ENCODE assay signal across 20 mouse cellular contexts in the genomic region with DNA sequence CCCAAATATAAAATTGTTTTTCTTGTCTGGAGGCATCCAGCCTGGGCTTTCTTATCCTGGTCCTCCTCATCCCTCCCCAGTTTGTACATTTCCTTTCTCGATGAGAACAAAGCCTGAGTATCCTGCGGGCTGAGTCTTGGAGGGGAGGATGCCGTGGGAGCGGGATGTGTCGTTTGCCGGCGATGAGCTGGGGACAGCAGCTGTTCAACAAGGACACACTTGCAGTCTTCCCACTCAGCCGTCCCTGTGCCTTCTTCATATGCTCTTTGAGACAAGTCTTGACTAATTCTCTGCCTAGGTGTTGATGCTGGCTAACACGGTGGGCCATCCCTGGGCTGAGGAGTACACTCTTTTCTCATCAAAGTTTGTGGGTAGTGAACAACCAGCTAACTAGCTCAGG. TPM values are rescaled to one million over a fixed set of nuclear protein-coding genes. Genes with fewer than 3 reads are reported as not detected.
DNase-seq lines count a peak whose midpoint lies in the region; ATAC-seq lines count a peak whose summit lies in the region.
"Had no signal": no experiment of that assay in that cellular context is flagged by ENCODE, and none has a peak within 500 bp of the region (broad histone marks: within the 10 kb centered on the region; RNA-seq: fewer than 3 reads in every experiment).

No protein-coding gene starts in this region.

- DNase-seq in forebrain, embryonic 10.5 days (ENCODE audit: extremely low spot score, low spot score): peak; percentile 9
- DNase-seq in forebrain, embryonic 14.5 days (ENCODE audit: low spot score): no peak
- DNase-seq in kidney, postnatal 10 days: peak; percentile 48
- no peak for DNase-seq in kidney, adult 8-10 months
- peak; percentile 60 to 68 for DNase-seq in right cerebral cortex, adult 2 months (ENCODE audit: low spot score in 2 of 2)
- DNase-seq in right cerebral cortex, postnatal 14 days: no peak
- DNase-seq in right cerebral cortex, postnatal 36 days (ENCODE audit: low spot score in 2 of 2): peak; percentile 44 to 67
- DNase-seq: adrenal gland, postnatal 14 days; cerebellum, adult 9-10 months; gastrocnemius, postnatal 10 days; heart, postnatal 10 days; layer of hippocampus, postnatal 36 days; spleen, adult 18-20 months; thymus, postnatal 4 days had no signal

- no peaks in the 10 kb centered on the region for H3K4me1 ChIP-seq in forebrain, embryonic 10.5 days
- no peaks in the 10 kb centered on the region for H3K4me1 ChIP-seq in forebrain, embryonic 14.5 days (ENCODE audit: control insufficient read depth, insufficient read depth, low read length)
- peaks cover 9% of the 10 kb centered on the region for H3K4me1 ChIP-seq in heart, embryonic 11.5 days (ENCODE audit: control insufficient read depth, insufficient read depth, low read length)
- H3K4me1 ChIP-seq: embryonic facial prominence, embryonic 15.5 days; forebrain, embryonic 12.5 days; midbrain, embryonic 13.5 days had no signal

- no peak overlapping the region for H3K9ac ChIP-seq in forebrain, embryonic 14.5 days (ENCODE audit: low read length)
- no peak overlapping the region for H3K9ac ChIP-seq in heart, embryonic 11.5 days (ENCODE audit: low read depth, low read length)
- H3K9ac ChIP-seq: embryonic facial prominence, embryonic 15.5 days; forebrain, embryonic 12.5 days; midbrain, embryonic 13.5 days had no signal

- 78% methylated on average over 9 of the region's 9 CpGs for WGBS in forebrain, embryonic 10.5 days
- 69% methylated on average over 9 of the region's 9 CpGs for WGBS in forebrain, embryonic 14.5 days
- 46% methylated on average over 9 of the region's 9 CpGs for WGBS in heart, embryonic 11.5 days (ENCODE audit: insufficient replicate concordance)

- no peak for ATAC-seq in forebrain, embryonic 14.5 days
- ATAC-seq in heart, embryonic 11.5 days (replicated peaks; ENCODE audit: insufficient number of reproducible peaks, low FRiP score, low TSS enrichment): no peak
- ATAC-seq: hindbrain, postnatal 0 days; midbrain, embryonic 13.5 days had no signal

- no peaks in the 10 kb centered on the region for H3K27me3 ChIP-seq in forebrain, embryonic 10.5 days (ENCODE audit: poor library complexity, severe bottlenecking)
- H3K27me3 ChIP-seq in forebrain, embryonic 14.5 days (replicated peaks; ENCODE audit: control insufficient read depth, insufficient read depth, low read length): no peaks in the 10 kb centered on the region
- no peaks in the 10 kb centered on the region for H3K27me3 ChIP-seq in heart, embryonic 11.5 days (ENCODE audit: control insufficient read depth, insufficient read depth, low read length)
- H3K27me3 ChIP-seq: CH12.LX; embryonic facial prominence, embryonic 15.5 days; forebrain, embryonic 12.5 days; midbrain, embryonic 13.5 days had no signal

- H3K4me2 ChIP-seq in forebrain, embryonic 14.5 days (ENCODE audit: low read length): no peak overlapping the region
- no peak overlapping the region for H3K4me2 ChIP-seq in heart, embryonic 11.5 days
- H3K4me2 ChIP-seq: embryonic facial prominence, embryonic 15.5 days; forebrain, embryonic 12.5 days; midbrain, embryonic 13.5 days had no signal

- H3K36me3 ChIP-seq in forebrain, embryonic 10.5 days (replicated peaks): no peaks in the 10 kb centered on the region
- no peaks in the 10 kb centered on the region for H3K36me3 ChIP-seq in forebrain, embryonic 14.5 days (ENCODE audit: control insufficient read depth, insufficient read depth, low read length)
- no peaks in the 10 kb centered on the region for H3K36me3 ChIP-seq in heart, embryonic 11.5 days (ENCODE audit: control insufficient read depth, insufficient read depth, low read length)
- H3K36me3 ChIP-seq: embryonic facial prominence, embryonic 15.5 days; forebrain, embryonic 12.5 days; midbrain, embryonic 13.5 days had no signal

- no peak overlapping the region for H3K4me3 ChIP-seq in forebrain, embryonic 10.5 days
- no peak overlapping the region for H3K4me3 ChIP-seq in forebrain, embryonic 14.5 days (ENCODE audit: low read depth, low read length)
- H3K4me3 ChIP-seq in heart, embryonic 11.5 days (ENCODE audit: low read depth, low read length): no peak overlapping the region
- H3K4me3 ChIP-seq: embryonic facial prominence, embryonic 15.5 days; forebrain, embryonic 12.5 days; midbrain, embryonic 13.5 days had no signal

- H3K9me3 ChIP-seq in forebrain, embryonic 10.5 days: no peaks in the 10 kb centered on the region
- no peaks in the 10 kb centered on the region for H3K9me3 ChIP-seq in forebrain, embryonic 14.5 days (replicated peaks; ENCODE audit: control insufficient read depth, low read length)
- H3K9me3 ChIP-seq in heart, embryonic 11.5 days (replicated peaks; ENCODE audit: control insufficient read depth, low read length): no peaks in the 10 kb centered on the region
- H3K9me3 ChIP-seq: embryonic facial prominence, embryonic 15.5 days; forebrain, embryonic 12.5 days; midbrain, embryonic 13.5 days had no signal

- no peak overlapping the region for H3K27ac ChIP-seq in forebrain, embryonic 10.5 days
- no peak overlapping the region for H3K27ac ChIP-seq in forebrain, embryonic 14.5 days (ENCODE audit: low read depth, low read length)
- H3K27ac ChIP-seq in heart, embryonic 11.5 days (ENCODE audit: low read depth, low read length): no peak overlapping the region
- H3K27ac ChIP-seq: embryonic facial prominence, embryonic 15.5 days; forebrain, embryonic 12.5 days; hindbrain, postnatal 0 days; midbrain, embryonic 13.5 days had no signal

RNA-seq across cellular contexts. Expression of a gene that starts 13.5 kb away (rescaled TPM):
- 47.6 and 48.0 TPM in 2 replicates for polyA plus RNA-seq in forebrain, embryonic 10.5 days (2016; fragmentation: Nextera tagmentation; extraction: Ambion mirVana)
- 29.8 and 36.7 TPM in 2 replicates for polyA plus RNA-seq in forebrain, embryonic 14.5 days (2014; fragmentation: Nextera tagmentation; extraction: Ambion mirVana)
- polyA plus RNA-seq in heart, embryonic 11.5 days (2014; fragmentation: Nextera tagmentation; extraction: Ambion mirVana): 21.9 and 22.5 TPM in 2 replicates

Comparison
In these comparisons a context has a peak if more than half of its experiments do, and no peak if none do; other contexts are left out.
1. DNase-seq: peak in forebrain, embryonic 10.5 days (single experiment), kidney, postnatal 10 days (single experiment), right cerebral cortex, adult 2 months (2 of 2) and right cerebral cortex, postnatal 36 days (2 of 2); none in forebrain, embryonic 14.5 days (single experiment), kidney, adult 8-10 months (0 of 2) and right cerebral cortex, postnatal 14 days (single experiment).